Mouse (Mus musculus) lung, postnatal 36 days (tissue): ENCODE measurements at regions not wholly inside any gene's neighbourhood (a gene's known extent, or its start where the extent isn't known, plus 50 kb on each side); places are given as distances from the start of the nearest gene placed in this dataset.

ENCODE experiments used
- DNase-seq: peaks from one replicate; pipeline ENCODE4 v3.0.0; 2022; ENCODE audit warnings: mixed read lengths

GRCm38 (mm10) chr12:48713646-48714045 is 668.8 kb upstream of the Foxg1 start:
- DNase-seq, result no peak

GRCm38 (mm10) chr12:48729851-48730250 is 652.6 kb upstream of the Foxg1 start:
- DNase-seq, result no peak

GRCm38 (mm10) chr12:48758805-48759396 is 623.6 kb upstream of the Foxg1 start:
- DNase-seq, result no peak
